Mouse (Mus musculus) left cerebral cortex, adult 18-20 months (tissue): ENCODE measurements at regions not wholly inside any gene's neighbourhood (a gene's known extent, or its start where the extent isn't known, plus 50 kb on each side); places are given as distances from the start of the nearest gene placed in this dataset.
A peak's percentile ranks its signal among the peaks of the same experiment; 100 is the strongest.

Experiments used
- DNase-seq, 2 experiments: peaks; one replicate each; pipeline ENCODE4 v3.0.0; 2021 to 2022; ENCODE audit warnings: low spot score in 2 of 2, mixed read lengths in 1 of 2

GRCm38 (mm10) chr14:72116842-72117241 lies 374.8 kb downstream of the Gm9195 start:
- DNase-seq = no peak

GRCm38 (mm10) chr14:72113377-72113993 lies 378.2 kb downstream of the Gm9195 start:
- no peak for DNase-seq

- no peak for DNase-seq
Observed at GRCm38 (mm10) chr14:72110689-72111088, 380.9 kb downstream of the Gm9195 start.

GRCm38 (mm10) chr14:72091579-72091978 lies 400.1 kb downstream of the Gm9195 start:
- DNase-seq = no peak

- no peak for DNase-seq
Observed at GRCm38 (mm10) chr14:72081473-72081872, 410.2 kb downstream of the Gm9195 start.

- DNase-seq = peak; percentile 49 to 59
Observed at GRCm38 (mm10) chr14:72064111-72064812, 427.4 kb downstream of the Gm9195 start.

GRCm38 (mm10) chr14:72042881-72043236 lies 448.8 kb downstream of the Gm9195 start:
- no peak for DNase-seq

GRCm38 (mm10) chr14:72042112-72042880 lies 449.3 kb downstream of the Gm9195 start:
- DNase-seq = peak in 1 of 2 experiments; percentile 18

GRCm38 (mm10) chr14:72030396-72030795 lies 461.2 kb downstream of the Gm9195 start:
- DNase-seq = no peak

- no peak for DNase-seq
Observed at GRCm38 (mm10) chr14:72027362-72028020, 464.1 kb downstream of the Gm9195 start.

GRCm38 (mm10) chr14:72004371-72004770 lies 487.3 kb downstream of the Gm9195 start:
- no peak for DNase-seq

GRCm38 (mm10) chr14:72002205-72003138 lies 489.2 kb downstream of the Gm9195 start:
- DNase-seq = peak; percentile 15 to 18

GRCm38 (mm10) chr14:71973016-71973415 lies 518.6 kb downstream of the Gm9195 start:
- peak in 1 of 2 experiments; percentile 10 for DNase-seq

GRCm38 (mm10) chr14:71972521-71972920 lies 519.1 kb downstream of the Gm9195 start:
- peak in 1 of 2 experiments; percentile 8 for DNase-seq

- DNase-seq = no peak
Observed at GRCm38 (mm10) chr14:71967646-71968045, 524.0 kb downstream of the Gm9195 start.

GRCm38 (mm10) chr14:71963389-71964169 lies 528.1 kb downstream of the Gm9195 start:
- no peak for DNase-seq

- DNase-seq = no peak
Observed at GRCm38 (mm10) chr14:71948701-71949100, 542.9 kb downstream of the Gm9195 start.

- DNase-seq = no peak
Observed at GRCm38 (mm10) chr14:71937157-71937485, 554.5 kb downstream of the Gm9195 start.

- no peak for DNase-seq
Observed at GRCm38 (mm10) chr14:71936373-71937156, 555.1 kb downstream of the Gm9195 start.
